Mouse (Mus musculus) G1E-ER4 (cell line): Measurements from ENCODE around the gene Cab39l. TPM values are rescaled to one million over a fixed set of nuclear protein-coding genes. Genes with fewer than 3 reads are reported as not detected.

ENCODE experiments used
- GATA1 ChIP-seq: IDR thresholded peaks from one replicate; pipeline ENCODE4 v1.8.0; 2012; ENCODE audit warnings: low read length, inconsistent platforms
- polyA plus RNA-seq: library from polyadenylated mRNA; stranded (reverse); fragments of >175 nt; gene quantifications from 2 replicates; pipeline ENCODE4 v1.2.3, GENCODE M21; 2012

The Cab39l gene
- polyA plus RNA-seq, 1 experiment: 1.8 TPM

DNA sequence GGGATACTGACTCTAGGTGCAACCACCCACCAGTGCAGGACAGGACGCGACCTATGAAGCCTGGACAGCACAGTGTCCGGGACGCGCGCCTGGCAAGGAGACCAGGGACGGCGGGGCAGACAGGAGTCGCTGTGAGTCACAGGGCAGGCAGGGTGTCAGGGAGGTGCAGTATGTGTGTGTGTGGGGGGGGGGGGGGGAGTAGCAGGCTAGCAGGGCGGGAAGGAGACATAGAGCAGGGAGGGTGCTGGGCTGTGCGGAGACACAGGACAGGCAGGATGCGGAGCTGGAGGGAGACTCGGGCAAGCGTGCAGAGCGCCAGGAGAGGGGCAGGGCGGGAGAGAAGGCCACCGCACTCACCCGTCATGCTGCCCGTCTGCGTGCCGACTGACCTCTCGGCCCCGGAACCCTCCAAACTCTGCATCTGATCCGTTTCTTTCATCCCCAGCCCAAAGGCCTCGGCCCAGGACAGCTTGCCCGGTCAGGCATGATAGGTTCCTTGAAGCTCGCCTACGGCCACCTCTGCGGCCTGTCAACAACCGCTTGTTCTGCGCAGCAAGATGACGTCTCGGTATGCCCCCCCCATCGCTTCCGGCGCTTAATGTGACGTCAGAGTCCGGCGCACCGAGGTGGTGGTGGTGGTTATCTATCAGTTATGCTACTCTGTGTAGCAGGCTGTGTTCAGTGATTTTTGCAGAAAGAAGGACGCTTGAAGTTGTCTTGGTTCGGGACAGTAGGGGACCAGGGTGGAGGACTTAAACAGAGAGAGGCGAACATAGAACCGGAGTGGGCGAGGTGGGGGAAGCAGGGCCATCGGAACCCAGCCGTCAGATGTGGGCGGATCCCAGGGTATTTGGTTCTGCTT, 156.9 kb downstream of the Cab39l start, which contains the start of gene Cdadc1:
Cdadc1 (minus strand) TSS at position 562 of the 862 bp plus-strand sequence.
- TF ChIP-seq GATA1: no peak

DNA sequence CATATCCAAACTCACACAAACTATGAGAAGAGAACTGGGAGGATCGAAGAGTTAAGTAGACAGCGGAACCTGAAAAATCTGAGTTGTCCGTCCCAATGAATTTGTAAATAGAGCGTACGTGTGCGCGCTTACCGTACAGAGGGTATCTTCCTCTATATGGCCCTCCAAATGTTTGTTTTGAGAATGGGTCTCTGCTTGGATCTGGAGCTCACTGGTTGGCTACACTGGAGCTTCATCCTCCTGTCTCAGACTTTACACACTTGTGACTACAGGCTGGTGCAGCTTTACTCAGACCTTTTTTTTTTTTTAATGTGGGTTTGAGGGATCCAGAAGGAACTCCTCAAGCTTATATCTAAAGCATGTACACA, 157.5 kb downstream of the Cab39l start:
- no peak for TF ChIP-seq GATA1

DNA sequence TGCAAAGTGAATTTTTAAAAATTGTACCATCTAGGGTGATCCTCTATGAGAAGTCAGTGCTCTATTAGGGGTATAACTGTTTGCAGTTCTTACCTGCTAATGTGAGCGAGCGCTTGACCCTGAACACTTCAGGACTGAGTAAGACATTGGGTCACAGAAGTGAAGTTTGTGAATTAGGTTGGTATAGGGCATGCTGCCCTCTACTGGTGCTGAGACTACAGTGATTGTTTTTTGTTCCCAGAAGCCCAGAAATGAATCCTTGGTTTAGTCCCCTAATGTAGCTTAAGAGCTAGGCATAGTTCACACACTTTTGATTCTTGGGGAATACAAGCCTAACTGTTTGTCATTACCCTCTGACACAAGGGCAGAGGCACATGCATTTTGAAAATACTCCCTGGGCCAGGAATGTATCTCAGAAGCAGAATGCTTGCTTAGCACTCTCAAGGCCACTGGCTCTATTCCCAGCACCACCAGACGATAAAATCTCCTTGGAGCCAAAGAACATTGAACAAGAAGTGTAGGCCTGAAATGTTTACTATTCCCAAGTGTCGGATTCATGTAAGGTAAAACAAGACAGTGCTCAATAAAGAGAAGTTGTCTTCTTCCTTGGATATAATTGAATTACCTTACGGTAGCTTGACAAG, 163.4 kb downstream of the Cab39l start:
- TF ChIP-seq GATA1: no peak

DNA sequence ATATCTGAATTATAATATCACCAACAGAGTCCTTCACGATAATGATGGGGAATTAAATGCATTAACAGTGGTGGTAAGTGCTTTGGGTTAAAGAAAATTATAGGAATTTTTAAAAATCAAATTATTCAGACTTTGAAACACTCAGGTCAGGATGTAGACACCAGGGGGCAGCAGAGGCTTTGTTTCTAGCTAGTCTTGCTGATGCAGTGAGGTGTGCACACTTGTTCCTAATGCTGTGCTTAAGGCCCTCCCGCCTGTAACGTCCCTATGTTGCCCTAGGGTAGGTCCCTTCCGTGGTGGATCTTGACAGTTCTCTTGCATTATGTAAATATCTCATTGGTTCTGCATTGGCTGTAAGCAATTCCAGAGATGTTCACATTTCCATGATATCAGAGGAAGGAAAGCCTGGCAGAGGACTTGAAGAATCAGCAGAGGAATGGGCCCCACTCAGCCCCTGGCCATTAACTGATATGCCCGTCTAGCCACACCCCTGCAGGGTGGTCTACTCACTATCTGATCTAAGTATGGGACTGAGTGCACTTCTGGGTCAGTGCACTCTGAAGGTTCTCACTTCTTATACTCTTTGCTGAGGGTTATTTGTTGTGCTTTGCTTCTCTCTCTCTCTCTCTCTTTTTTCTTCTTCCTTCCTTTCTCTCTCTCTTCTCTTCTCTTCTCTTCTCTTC, 165.0 kb downstream of the Cab39l start:
- TF ChIP-seq GATA1: no peak

DNA sequence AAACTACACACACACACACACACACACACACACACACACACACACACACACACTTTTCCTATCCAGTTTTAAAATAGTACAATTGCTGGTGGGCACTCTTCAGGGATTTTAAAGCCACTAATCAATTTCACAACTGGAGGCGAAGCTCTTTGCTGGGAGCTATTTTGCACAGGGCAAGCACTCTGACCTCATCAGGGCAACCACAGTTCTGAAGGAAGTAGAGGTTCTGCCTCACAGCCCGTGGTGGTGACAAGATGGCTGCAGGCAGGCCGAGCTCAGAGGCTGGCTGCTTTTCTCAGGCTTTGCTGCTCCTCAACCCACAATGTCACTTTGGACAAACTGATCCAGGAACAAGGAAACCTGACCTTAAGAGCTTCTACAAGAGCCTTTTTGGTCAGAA, 166.2 kb downstream of the Cab39l start:
- no peak for TF ChIP-seq GATA1

DNA sequence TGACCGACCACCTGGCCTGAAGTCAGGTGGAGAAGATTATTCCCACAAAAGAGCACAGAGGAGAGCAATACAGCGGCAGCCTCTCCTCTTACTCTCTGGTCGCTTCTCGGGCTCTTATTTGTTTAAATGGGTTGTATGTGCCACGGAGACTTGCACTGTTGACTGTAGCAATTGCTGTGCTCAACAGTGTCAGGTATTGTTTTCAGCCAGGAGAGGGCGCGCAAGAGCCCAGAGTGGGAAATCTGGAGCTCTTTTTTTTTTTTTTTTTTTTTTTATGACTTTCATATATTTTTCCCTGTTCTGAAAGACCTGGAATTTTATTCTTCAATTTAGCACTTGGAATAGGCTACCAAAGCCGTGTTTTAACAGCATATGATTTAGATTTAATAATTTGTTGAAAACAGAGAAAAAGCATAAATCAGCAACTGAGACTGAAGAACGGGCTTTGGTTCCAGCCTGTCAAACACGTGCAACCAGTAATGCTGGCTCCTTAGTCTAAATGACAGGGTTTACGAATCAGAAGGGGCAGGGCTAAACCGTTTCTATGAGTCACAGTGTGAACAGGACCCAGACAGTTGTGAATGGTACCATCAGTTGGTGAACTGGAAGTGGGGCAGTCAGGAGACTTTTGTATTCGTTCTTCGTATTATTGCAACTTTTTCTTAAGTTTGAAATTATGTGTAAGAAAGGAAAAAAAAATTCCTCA, 172.3 kb downstream of the Cab39l start:
- no peak for TF ChIP-seq GATA1

DNA sequence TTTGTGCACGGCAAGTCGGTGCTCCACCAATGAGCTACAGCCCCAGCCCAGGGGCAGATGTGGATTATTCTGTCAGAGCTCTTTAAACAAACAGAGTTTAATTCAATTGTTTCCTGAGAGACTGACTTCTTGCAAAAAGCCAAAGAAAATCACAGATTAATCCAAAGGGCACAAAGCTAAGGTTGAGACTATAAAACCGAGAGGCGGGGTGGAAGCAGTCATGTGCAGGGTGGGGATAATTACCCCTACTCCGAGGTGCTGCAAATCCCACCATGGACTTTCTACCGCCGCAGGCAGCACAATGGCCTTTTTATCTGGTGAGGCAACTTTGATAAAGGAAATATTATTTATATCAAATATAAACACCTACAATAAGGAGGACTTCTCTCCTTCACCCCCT, 176.0 kb downstream of the Cab39l start:
- no peak for TF ChIP-seq GATA1

DNA sequence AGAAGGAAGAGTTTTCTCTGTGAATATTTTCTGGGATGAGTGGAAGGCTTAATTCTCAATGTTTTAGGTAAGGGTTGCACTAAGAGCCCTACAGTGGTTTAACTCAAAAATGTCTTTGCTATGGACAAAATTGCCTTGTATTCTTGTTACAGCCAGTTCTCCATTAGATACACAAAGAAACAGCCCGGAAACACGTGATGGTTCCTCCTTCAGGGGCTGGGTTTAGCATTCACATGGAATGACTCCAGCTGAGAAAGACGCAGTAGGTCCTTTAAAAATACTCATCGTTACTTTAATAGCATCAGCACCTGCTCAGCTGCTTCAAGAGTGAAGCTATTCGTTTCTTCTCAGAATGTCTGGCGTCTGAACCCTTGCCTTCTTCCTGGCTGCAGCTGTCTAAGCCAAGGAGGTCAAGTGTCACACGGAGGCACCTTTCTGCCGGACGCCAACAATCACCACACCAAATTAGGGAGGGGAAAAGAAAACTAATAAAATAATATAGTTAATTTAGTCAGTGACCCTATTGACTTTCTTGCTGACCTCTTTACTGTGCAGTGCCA, 183.6 kb downstream of the Cab39l start:
- TF ChIP-seq GATA1: no peak

DNA sequence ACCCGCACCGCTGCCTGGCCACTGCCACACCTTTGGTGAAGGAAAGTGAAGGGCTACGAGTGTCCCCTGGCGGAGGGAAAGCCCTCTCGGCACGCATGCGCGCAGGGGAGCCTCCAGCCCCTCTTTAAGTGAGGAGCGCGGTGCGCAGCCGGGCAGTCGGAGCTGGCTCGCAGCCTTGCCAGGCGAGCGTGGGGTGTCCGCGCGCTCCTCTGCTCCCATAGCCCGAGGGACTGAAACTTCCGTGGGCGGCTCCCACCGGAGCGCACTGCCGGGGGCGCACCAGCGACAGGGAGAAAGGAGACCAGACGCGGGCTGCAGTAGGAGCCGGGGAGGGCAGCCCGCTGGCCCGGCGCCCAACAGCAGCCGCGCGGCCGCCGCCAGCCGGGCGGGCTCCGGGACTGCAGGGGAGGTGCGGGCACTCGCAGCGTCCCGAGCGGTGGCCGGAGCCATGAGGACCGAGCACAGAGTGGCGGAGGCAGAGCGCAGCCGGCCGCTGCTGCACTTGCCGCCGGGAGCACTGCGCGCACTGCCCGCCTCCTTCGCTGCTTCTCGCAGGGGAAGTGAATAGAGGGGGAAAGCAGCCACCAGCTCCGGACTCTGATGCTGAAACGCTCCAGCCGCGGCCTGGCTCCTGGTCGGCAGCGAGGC, 184.5 kb downstream of the Cab39l start, which contains the start of gene Shisa2:
Shisa2 (plus strand) TSS at position 151 of the 648 bp plus-strand sequence.
- TF ChIP-seq GATA1: no peak

DNA sequence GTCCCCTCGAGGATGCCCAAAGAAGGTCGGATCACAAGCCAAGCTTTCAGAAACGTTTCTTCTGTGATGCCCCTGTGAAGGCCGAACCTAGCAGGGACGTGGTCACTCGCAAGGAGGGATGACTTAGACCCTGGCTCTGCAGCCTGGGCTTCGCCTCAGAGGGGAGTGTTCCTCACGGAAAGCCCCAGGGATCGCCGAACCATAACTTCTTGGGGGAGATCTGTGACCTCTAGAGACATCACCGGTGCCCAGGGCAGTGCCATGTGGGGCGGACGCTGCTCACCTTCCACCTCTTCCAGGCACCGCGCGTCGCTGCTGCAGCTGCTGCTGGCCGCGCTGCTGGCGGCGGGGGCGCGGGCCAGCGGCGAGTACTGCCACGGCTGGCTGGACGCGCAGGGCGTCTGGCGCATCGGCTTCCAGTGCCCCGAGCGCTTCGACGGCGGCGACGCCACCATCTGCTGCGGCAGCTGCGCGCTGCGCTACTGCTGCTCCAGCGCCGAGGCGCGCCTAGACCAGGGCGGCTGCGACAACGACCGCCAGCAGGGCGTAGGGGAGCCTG, 185.1 kb downstream of the Cab39l start:
- no peak for TF ChIP-seq GATA1

DNA sequence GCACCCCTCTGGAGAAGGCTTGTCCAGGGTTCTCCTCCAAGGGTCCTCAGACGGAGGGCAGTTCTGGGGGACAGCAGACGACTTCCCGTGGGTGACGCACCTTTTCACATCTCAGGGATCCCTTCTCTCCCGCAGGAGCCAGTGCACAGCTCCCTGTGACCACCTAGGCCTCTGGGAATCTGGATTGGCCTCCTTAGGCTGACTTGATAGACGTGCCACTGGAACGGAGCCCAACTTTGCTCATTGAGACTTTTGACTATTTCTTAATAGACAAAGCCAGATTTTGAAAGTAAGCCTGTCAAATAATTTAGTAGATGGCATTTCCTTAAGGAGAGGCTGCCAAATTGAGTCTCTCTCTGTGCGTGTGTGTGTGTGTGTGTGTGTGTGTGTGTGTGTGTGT, 185.9 kb downstream of the Cab39l start:
- TF ChIP-seq GATA1: no peak

DNA sequence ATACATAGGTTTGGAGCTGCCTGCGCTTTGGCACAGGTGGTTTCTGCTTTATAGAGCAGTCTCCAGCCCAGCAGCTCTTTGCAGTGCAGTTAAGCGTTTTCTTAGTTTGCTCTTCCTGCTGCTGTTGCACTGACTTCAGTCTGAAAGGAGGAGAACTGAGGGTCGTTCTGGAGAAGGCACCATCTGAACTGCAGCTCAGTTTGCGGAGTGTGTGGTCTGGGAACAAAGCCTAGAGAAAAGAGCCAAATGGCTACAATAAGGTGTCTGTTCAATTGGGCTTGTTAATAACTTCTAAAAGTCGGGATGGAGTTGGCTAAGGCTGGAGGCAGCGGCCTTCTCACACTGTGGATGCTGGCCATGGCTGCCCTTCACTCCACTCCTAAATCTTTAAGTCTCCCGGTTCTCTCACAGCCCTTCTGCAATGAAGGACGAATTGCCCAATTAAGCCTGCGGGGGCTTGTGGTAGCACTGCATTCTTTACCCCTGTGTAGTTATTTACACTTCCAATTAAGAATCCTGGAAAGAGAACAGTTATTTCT, 186.4 kb downstream of the Cab39l start:
- TF ChIP-seq GATA1: no peak

DNA sequence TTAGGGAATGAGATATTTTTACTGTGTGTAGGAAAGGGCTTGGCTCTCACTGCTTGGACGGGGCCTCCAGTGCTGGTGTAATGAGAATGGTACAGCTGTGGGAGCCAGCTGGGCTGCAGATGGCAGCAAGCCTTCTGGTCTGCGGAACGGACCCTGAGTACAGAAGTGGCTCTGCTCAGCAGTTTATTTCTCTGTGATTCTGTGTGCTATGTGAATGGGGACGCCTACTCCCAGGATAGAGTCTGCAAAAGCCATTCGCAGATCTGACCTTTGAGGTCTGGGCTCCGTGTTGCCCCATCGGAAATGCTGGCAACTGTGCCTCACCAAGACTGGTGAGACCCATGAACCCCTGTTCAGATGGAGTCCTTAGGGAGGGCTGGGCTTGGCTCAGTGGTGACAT, 187.1 kb downstream of the Cab39l start:
- TF ChIP-seq GATA1: no peak

DNA sequence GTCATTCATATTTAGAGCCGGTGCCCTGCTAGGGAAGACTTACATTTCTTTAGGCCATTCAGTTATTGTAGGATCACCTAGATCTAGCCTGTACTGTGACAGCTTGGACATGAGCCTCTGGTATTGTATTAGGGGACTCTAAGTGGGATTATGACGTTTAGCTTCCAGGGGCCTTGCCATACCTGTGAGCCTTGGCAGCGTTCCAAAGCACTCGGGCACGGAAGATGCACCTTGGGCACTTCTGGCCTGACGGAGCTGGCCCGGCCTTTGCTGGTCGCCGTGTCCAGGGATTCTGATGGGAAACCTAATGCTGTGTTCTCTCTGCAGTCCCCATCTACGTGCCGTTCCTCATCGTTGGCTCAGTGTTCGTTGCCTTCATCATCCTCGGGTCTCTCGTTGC, 188.5 kb downstream of the Cab39l start:
- TF ChIP-seq GATA1: no peak

DNA sequence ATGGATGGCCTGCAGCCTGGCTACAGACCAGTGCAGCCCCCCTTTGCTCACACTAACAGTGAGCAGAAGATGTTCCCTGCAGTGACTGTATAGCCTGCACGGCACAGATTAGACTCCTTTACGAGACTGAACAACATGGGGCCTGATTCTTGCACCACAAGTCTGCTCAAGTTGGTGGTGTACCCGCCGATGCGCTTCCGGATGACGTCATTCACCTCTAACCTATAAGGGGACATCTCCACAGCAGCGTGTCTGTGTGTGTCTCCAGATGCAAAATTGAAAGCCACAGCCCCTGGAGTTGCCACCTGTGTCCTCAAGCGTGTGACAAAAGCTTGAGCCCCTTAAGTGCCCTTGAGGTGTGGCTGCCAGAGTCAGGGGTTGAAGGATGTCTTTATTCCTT, 189.3 kb downstream of the Cab39l start:
- TF ChIP-seq GATA1: no peak
